Mouse (Mus musculus) erythroid progenitor cell, adult 5-6 weeks (primary cell): ENCODE measurements around the gene Cbx4. TPM values are rescaled to one million over a fixed set of nuclear protein-coding genes. Genes with fewer than 3 reads are reported as not detected.

Experiments used
- ATAC-seq: replicated peaks from 2 replicates; pipeline ENCODE4 v1.8.0; 2016; ENCODE audit warnings: moderate number of reproducible peaks, mild to moderate bottlenecking, moderate TSS enrichment, inconsistent platforms; ENCODE audit not compliant: poor library complexity, low FRiP score, severe bottlenecking
- total RNA-seq, 2 experiments: library from RNA; stranded (forward) in 1 of 2; stranded (reverse) in 1 of 2; fragments of 150-400 nt in 1 of 2; fragments of 186-747, 209-891 nt in 1 of 2; gene quantifications; 2 replicates each; pipeline versions ENCODE4 v1.2.3 to v1.2.4; 2015 to 2017; ENCODE audit warnings: low replicate concordance in 2 of 2

The Cbx4 gene
- total RNA-seq (2015; ENCODE audit: low replicate concordance) (5.4 and 13.4 TPM in 2 replicates), total RNA-seq (2017; ENCODE audit: low replicate concordance) (2.7 and 4.4 TPM in 2 replicates)

- ATAC-seq: peak; percentile 37; the same call in 1 of the 2 replicates
Observed at GRCm38 (mm10) chr11:119086144-119086971, at the start of gene Cbx4. Gene Cbx4 (minus strand): TSS chr11:119086221.

- no peak for ATAC-seq
Observed at GRCm38 (mm10) chr11:119134586-119134985, 48.6 kb upstream of the Cbx4 start.

GRCm38 (mm10) chr11:119133437-119134221, 47.6 kb upstream of the Cbx4 start:
- ATAC-seq: no peak

GRCm38 (mm10) chr11:119132198-119133035, 46.4 kb upstream of the Cbx4 start:
- ATAC-seq: no peak

- ATAC-seq: no peak
Observed at GRCm38 (mm10) chr11:119130081-119130765, 44.2 kb upstream of the Cbx4 start.

- ATAC-seq: no peak
Observed at GRCm38 (mm10) chr11:119129281-119130058, 43.4 kb upstream of the Cbx4 start.

- no peak for ATAC-seq
Observed at GRCm38 (mm10) chr11:119128668-119129280, 42.8 kb upstream of the Cbx4 start.

- ATAC-seq: no peak
Observed at GRCm38 (mm10) chr11:119127686-119128473, 41.9 kb upstream of the Cbx4 start.

- ATAC-seq: no peak
Observed at GRCm38 (mm10) chr11:119127147-119127546, 41.1 kb upstream of the Cbx4 start.

- no peak for ATAC-seq
Observed at GRCm38 (mm10) chr11:119125929-119126861, 40.2 kb upstream of the Cbx4 start.

GRCm38 (mm10) chr11:119124536-119124935, 38.5 kb upstream of the Cbx4 start:
- ATAC-seq: no peak

- no peak for ATAC-seq
Observed at GRCm38 (mm10) chr11:119123522-119124319, 37.7 kb upstream of the Cbx4 start.

GRCm38 (mm10) chr11:119122396-119122795, 36.4 kb upstream of the Cbx4 start:
- no peak for ATAC-seq

- no peak for ATAC-seq
Observed at GRCm38 (mm10) chr11:119118905-119119304, 32.9 kb upstream of the Cbx4 start.

GRCm38 (mm10) chr11:119117945-119118344, 31.9 kb upstream of the Cbx4 start:
- no peak for ATAC-seq

GRCm38 (mm10) chr11:119116992-119117391, 31.0 kb upstream of the Cbx4 start:
- no peak for ATAC-seq
